Mouse (Mus musculus) layer of hippocampus, postnatal 36 days (tissue): ENCODE measurements around the gene Fitm1. TPM values are rescaled to one million over a fixed set of nuclear protein-coding genes. Genes with fewer than 3 reads are reported as not detected.

Experiments
- DNase-seq, 2 experiments: peaks; one replicate each; pipeline ENCODE4 v3.0.0; 2022
- total RNA-seq, 2 experiments: library from RNA; stranded (reverse); gene quantifications; 2 replicates each; pipeline ENCODE4 v1.2.3; 2021

Gene Fitm1
- total RNA-seq, 2 experiments from 2014 or later, result not detected

- DNase-seq, result no peak
These were observed 4.8 kb upstream of the Fitm1 start for GRCm38 (mm10) chr14:55570588-55570987.

GRCm38 (mm10) chr14:55571760-55572159, 3.7 kb upstream of the Fitm1 start:
- no peak for DNase-seq

- no peak for DNase-seq
These were observed 294 bp downstream of the Fitm1 start for GRCm38 (mm10) chr14:55575711-55576110.

- no peak for DNase-seq
These were observed 959 bp downstream of the Fitm1 start for GRCm38 (mm10) chr14:55576376-55576775.

GRCm38 (mm10) chr14:55577871-55578667, 2.7 kb downstream of the Fitm1 start, which contains the start of gene Psme1:
Psme1 (plus strand) TSS chr14:55578123.
- DNase-seq, result peak; percentile 69 to 77

- no peak for DNase-seq
These were observed 3.4 kb downstream of the Fitm1 start for GRCm38 (mm10) chr14:55578668-55579269.

- no peak for DNase-seq
These were observed 4.4 kb downstream of the Fitm1 start for GRCm38 (mm10) chr14:55579511-55580496.

GRCm38 (mm10) chr14:55580731-55581130, 5.3 kb downstream of the Fitm1 start:
- DNase-seq, result no peak

- no peak for DNase-seq
These were observed 6.7 kb downstream of the Fitm1 start for GRCm38 (mm10) chr14:55581981-55582681.

GRCm38 (mm10) chr14:55584303-55584701, 8.9 kb downstream of the Fitm1 start:
- no peak for DNase-seq

- DNase-seq, result peak; percentile 56 to 69
These were observed 9.5 kb downstream of the Fitm1 start, which contains the start of gene Emc9 for GRCm38 (mm10) chr14:55584702-55585565. Emc9 (minus strand) TSS chr14:55585302.

- DNase-seq, result no peak
These were observed 10.1 kb downstream of the Fitm1 start for GRCm38 (mm10) chr14:55585566-55585960.

- DNase-seq, result no peak
These were observed 10.7 kb downstream of the Fitm1 start for GRCm38 (mm10) chr14:55586149-55586548.

GRCm38 (mm10) chr14:55589271-55589670, 13.9 kb downstream of the Fitm1 start:
- DNase-seq, result no peak

- DNase-seq, result no peak
These were observed 14.5 kb downstream of the Fitm1 start for GRCm38 (mm10) chr14:55589771-55590448.

GRCm38 (mm10) chr14:55590748-55591330, 15.4 kb downstream of the Fitm1 start, which contains the start of gene Psme2:
Psme2 (minus strand) TSS chr14:55591113.
- DNase-seq, result peak; percentile 91

- peak; percentile 89 to 92 for DNase-seq
These were observed 16.0 kb downstream of the Fitm1 start, which contains the start of gene Rnf31 for GRCm38 (mm10) chr14:55591331-55591891. Rnf31 (plus strand) TSS chr14:55591708.

- DNase-seq, result no peak
These were observed 16.8 kb downstream of the Fitm1 start for GRCm38 (mm10) chr14:55592226-55592625.

- peak; percentile 28 to 29 for DNase-seq
These were observed 20.7 kb downstream of the Fitm1 start for GRCm38 (mm10) chr14:55596036-55596690.
